Mouse (Mus musculus) midbrain, embryonic 11.5 days (tissue): ENCODE data around the gene Zfpm1. TPM values are rescaled to one million over a fixed set of nuclear protein-coding genes. Genes with fewer than 3 reads are reported as not detected.

Experiments
- ATAC-seq: fragments of 200-750 bp; cut with Nextera tagmentation; 2 replicates; pipeline ENCODE4 v1.8.0; 2017; ENCODE audit warnings: moderate TSS enrichment, moderate library complexity; ENCODE audit not compliant: low FRiP score
- DNase-seq: peaks from one replicate; pipeline ENCODE4 v3.0.0; 2015; ENCODE audit warnings: low spot score; ENCODE audit errors: missing footprints
- H3K27ac ChIP-seq: fragments of 300-500 bp; sonication (generic); 2 replicates; pipeline ENCODE4 v1.5.1; 2014; ENCODE audit warnings: low read depth, low read length
- H3K27me3 ChIP-seq: fragments of 300-500 bp; sonication (generic); 2 replicates; pipeline ENCODE4 v1.6.1; 2014; ENCODE audit warnings: mild to moderate bottlenecking, low read length, moderate library complexity, mixed read lengths; ENCODE audit not compliant: control insufficient read depth, insufficient read depth
- H3K36me3 ChIP-seq: fragments of 300-500 bp; sonication (generic); 2 replicates; pipeline ENCODE4 v1.6.1; 2014; ENCODE audit warnings: mild to moderate bottlenecking, low read length, moderate library complexity, mixed read lengths; ENCODE audit not compliant: control insufficient read depth, insufficient read depth
- H3K4me1 ChIP-seq: fragments of 300-500 bp; sonication (generic); 2 replicates; pipeline ENCODE4 v1.6.1; 2014; ENCODE audit warnings: low read length; ENCODE audit not compliant: control insufficient read depth, insufficient read depth
- H3K4me2 ChIP-seq: fragments of 300-500 bp; sonication (generic); 2 replicates; pipeline ENCODE4 v1.6.1; 2014; ENCODE audit warnings: mild to moderate bottlenecking, moderate library complexity
- H3K4me3 ChIP-seq: fragments of 300-500 bp; sonication (generic); 2 replicates; pipeline ENCODE4 v1.5.1; 2014; ENCODE audit warnings: low read depth, low read length
- H3K9ac ChIP-seq: fragments of 300-500 bp; sonication (generic); 2 replicates; pipeline ENCODE4 v1.6.1; 2014; ENCODE audit warnings: low read length
- H3K9me3 ChIP-seq: fragments of 300-500 bp; sonication (generic); 2 replicates; pipeline ENCODE4 v1.6.1; 2016; ENCODE audit warnings: low read length; ENCODE audit not compliant: control insufficient read depth
- WGBS: fragments of 180-500 bp; shearing (Covaris S2); extraction: QIAGEN DNeasy Blood & Tissue Kit; methylation state at CpG from one replicate; pipeline ENCODE4 v1.1.7; 2014; 5-methylcytosine and 5-hydroxymethylcytosine counted together
- polyA plus RNA-seq: library from polyadenylated mRNA; unstranded; fragments of >200 nt; fragmentation: Nextera tagmentation; extraction: Ambion mirVana; gene quantifications from 2 replicates; pipeline ENCODE4 v1.2.1, GENCODE M21; 2014

The Zfpm1 gene
- polyA plus RNA-seq, 1 experiment from 2014 or later: 1.8 TPM

DNA sequence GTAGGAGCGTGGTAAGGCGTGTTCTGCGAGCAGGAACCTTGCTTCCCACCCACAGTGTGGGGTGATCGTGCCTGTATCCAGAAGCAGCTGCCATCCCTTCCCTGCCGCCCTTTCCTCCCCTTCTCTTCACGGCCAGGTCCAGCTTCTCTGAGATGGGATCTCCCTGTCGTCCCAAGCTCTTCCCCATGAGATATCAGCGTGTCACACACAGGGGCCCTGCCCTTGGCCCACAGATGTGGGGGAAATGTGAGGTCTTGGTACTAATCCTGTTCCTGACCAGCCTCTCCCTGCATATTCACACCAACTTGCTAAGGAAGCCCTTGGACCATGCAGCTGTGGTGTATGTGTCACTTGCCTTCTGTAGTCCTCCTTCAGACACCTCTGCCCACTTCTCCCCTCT lies 5.8 kb downstream of the Zfpm1 start:
- no peaks in the 10 kb centered on the region for H3K36me3 ChIP-seq
- 78% methylated on average over 8 of the region's 8 CpGs for WGBS
- no peak overlapping the region for H3K9ac ChIP-seq
- no peak for DNase-seq
- peaks cover 30% of the 10 kb centered on the region for H3K4me1 ChIP-seq
- H3K27ac ChIP-seq: no peak overlapping the region
- no peak for ATAC-seq
- H3K4me3 ChIP-seq: no peak overlapping the region
- peaks cover 32% of the 10 kb centered on the region for H3K27me3 ChIP-seq
- H3K9me3 ChIP-seq: no peaks in the 10 kb centered on the region
- H3K4me2 ChIP-seq: no peak overlapping the region

DNA sequence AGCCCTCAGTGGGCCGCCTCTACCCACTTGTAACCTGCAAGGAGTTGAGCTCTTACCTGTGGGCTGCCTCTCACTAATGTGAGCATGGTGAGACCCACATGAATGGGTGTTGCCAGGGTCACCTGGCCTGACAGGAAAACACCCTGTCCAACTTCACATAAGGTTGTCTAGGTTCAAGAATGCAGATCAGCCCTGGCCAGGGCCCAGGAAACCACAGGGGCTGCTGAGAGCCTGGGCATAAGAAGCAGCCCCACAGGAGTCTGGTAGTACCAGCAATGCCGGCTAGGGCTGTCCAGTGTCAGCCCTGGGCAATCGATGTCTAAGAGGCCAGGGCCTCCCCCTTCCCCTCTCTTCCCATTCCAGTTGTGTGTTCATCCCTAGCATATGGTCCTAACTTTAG lies 6.4 kb downstream of the Zfpm1 start:
- H3K4me1 ChIP-seq: peaks cover 24% of the 10 kb centered on the region
- no peak overlapping the region for H3K4me3 ChIP-seq
- no peaks in the 10 kb centered on the region for H3K36me3 ChIP-seq
- no peak overlapping the region for H3K27ac ChIP-seq
- peaks cover 26% of the 10 kb centered on the region for H3K27me3 ChIP-seq
- H3K9ac ChIP-seq: no peak overlapping the region
- 74% methylated on average over 3 of the region's 3 CpGs for WGBS
- no peak for DNase-seq
- H3K9me3 ChIP-seq: no peaks in the 10 kb centered on the region
- no peak for ATAC-seq
- no peak overlapping the region for H3K4me2 ChIP-seq

DNA sequence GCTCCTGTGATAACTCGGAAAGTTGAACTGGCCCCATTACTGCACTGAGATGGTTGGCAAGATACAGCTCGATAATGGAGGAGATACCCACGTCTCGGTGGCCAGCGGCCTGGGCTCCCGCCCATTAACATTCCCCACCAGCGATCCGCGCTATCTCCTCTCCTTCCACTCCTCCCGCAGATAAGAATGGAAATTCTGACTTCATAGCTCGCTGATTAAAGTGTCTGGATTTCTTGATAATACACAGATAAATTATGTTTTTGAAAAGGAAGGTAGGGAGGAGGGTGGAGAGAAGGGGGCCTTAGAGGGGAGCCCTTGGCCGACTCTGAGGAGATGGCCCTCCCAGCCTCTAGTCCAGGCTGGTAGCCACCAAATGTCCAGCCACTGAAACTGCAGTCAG lies 9.1 kb downstream of the Zfpm1 start:
- Histone ChIP-seq H3K36me3 (no peaks in the 10 kb centered on the region), H3K4me2 (no peak overlapping the region), H3K9ac (no peak overlapping the region), H3K27ac (no peak overlapping the region), H3K4me1 (peaks cover 25% of the 10 kb centered on the region), H3K27me3 (0 out of 2 replicates have a peak, but pooled peaks cover 3% of the 10 kb centered on the region), H3K4me3 (no peak overlapping the region), H3K9me3 (no peaks in the 10 kb centered on the region)
- no peak for ATAC-seq
- 72% methylated on average over 12 of the region's 12 CpGs for WGBS
- no peak for DNase-seq

DNA sequence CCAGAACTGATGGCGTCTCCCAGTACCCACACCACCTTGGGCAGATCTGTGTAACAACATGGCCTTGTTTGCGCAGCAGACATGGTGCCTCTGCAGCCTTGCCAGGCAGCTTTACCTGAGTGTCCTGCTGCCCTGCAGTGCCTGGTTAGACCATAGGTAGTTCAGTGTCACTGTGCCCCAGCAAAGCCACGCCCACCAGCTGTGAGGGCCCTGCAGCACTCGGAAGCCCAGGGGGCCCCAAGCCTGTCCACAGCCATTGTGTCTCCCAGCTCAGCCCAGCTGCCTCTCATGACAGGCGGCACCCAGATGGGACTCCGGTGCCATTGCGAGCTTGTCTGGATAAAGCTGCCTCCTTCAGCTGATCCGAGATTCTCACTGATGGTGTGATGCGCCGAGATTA lies 9.6 kb downstream of the Zfpm1 start:
- no peak for DNase-seq
- Histone ChIP-seq H3K4me1 (peaks cover 29% of the 10 kb centered on the region), H3K4me2 (no peak overlapping the region), H3K27ac (no peak overlapping the region), H3K27me3 (0 out of 2 replicates have a peak, but pooled peaks cover under 1% of the 10 kb centered on the region), H3K9me3 (no peaks in the 10 kb centered on the region), H3K36me3 (no peaks in the 10 kb centered on the region), H3K4me3 (no peak overlapping the region), H3K9ac (no peak overlapping the region)
- 34% methylated on average over 10 of the region's 10 CpGs for WGBS
- ATAC-seq: no peak

DNA sequence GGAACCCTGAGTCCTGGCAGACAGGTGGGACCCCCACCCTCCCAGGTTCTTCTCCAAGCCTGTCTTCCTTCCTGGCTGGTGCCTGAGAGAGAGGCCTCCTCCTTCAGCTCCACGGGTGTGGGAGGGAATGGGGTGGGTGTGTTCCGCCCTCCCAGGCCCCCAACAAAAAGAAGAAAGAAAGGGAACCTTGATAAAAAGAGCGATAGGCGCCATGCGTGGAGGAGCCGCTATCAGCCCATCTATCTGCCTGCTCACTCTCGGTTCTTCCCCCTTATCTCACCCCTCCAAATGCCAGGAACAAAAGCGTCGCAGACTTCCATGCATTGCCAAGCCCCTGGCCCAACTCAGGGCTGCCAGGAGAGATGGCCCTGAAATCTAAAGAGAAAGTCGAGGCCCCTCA lies 11.5 kb downstream of the Zfpm1 start:
- ATAC-seq: no peak
- H3K4me1 ChIP-seq: peaks cover 38% of the 10 kb centered on the region
- no peak overlapping the region for H3K4me3 ChIP-seq
- no peak overlapping the region for H3K9ac ChIP-seq
- 72% methylated on average over 10 of the region's 10 CpGs for WGBS
- H3K27ac ChIP-seq: no peak overlapping the region
- no peaks in the 10 kb centered on the region for H3K36me3 ChIP-seq
- no peaks in the 10 kb centered on the region for H3K9me3 ChIP-seq
- H3K27me3 ChIP-seq: no peaks in the 10 kb centered on the region
- no peak for DNase-seq
- H3K4me2 ChIP-seq: no peak overlapping the region

DNA sequence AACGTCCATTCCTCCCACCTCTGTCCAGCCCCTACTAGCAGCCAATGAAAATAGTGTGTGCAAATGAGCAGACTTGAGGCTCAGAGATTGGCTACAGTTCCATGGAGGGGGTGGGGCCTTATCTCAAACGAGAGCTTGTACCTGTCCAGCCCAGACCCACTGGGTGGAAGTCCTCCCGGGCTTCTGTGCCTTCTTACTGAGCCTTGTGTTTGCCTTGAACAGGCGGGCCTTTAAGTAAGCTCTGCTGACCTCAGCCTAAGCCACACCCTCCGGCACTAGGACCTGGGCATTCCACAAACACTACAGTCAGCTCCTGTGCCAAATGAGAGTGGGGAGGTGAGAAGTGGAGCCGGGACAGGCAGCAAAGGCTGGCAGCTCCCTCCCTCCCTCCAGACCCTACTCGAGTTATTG lies 12.3 kb downstream of the Zfpm1 start:
- H3K27ac ChIP-seq: no peak overlapping the region
- no peak overlapping the region for H3K4me3 ChIP-seq
- no peaks in the 10 kb centered on the region for H3K36me3 ChIP-seq
- no peaks in the 10 kb centered on the region for H3K9me3 ChIP-seq
- no peak overlapping the region; the same call in 1 of the 2 replicates for H3K4me2 ChIP-seq
- peak; percentile 89 for DNase-seq
- no peak overlapping the region for H3K9ac ChIP-seq
- H3K27me3 ChIP-seq: no peaks in the 10 kb centered on the region
- H3K4me1 ChIP-seq: peaks cover 38% of the 10 kb centered on the region
- peak; percentile 49; the same call in 1 of the 2 replicates for ATAC-seq
- 5% methylated on average over 7 of the region's 7 CpGs for WGBS

DNA sequence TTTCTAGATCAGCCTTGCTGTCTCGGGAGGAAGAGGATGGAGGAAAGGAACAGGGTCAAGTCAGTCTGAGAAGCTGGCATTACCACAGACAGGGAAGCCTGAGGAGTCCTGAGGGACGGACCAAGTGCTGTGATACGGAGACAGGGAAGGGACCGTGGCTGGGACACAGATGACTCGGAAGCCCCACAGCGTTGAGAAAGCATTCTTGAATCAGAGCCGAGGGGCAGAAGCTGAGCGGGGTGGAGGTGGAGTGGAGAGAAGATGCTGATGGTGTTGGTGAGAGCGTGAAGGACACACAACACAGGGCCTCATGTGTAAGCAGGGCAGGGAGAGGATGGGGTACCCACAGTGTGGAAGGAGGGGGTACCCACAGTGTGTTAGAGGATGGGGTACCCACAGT lies 13.4 kb downstream of the Zfpm1 start:
- H3K36me3 ChIP-seq: no peaks in the 10 kb centered on the region
- H3K9ac ChIP-seq: no peak overlapping the region
- no peak overlapping the region for H3K4me2 ChIP-seq
- WGBS: 77% methylated on average over 9 of the region's 9 CpGs
- no peak for DNase-seq
- H3K9me3 ChIP-seq: no peaks in the 10 kb centered on the region
- no peak overlapping the region for H3K4me3 ChIP-seq
- no peak for ATAC-seq
- H3K27ac ChIP-seq: no peak overlapping the region
- H3K27me3 ChIP-seq: no peaks in the 10 kb centered on the region
- peaks cover 37% of the 10 kb centered on the region for H3K4me1 ChIP-seq

DNA sequence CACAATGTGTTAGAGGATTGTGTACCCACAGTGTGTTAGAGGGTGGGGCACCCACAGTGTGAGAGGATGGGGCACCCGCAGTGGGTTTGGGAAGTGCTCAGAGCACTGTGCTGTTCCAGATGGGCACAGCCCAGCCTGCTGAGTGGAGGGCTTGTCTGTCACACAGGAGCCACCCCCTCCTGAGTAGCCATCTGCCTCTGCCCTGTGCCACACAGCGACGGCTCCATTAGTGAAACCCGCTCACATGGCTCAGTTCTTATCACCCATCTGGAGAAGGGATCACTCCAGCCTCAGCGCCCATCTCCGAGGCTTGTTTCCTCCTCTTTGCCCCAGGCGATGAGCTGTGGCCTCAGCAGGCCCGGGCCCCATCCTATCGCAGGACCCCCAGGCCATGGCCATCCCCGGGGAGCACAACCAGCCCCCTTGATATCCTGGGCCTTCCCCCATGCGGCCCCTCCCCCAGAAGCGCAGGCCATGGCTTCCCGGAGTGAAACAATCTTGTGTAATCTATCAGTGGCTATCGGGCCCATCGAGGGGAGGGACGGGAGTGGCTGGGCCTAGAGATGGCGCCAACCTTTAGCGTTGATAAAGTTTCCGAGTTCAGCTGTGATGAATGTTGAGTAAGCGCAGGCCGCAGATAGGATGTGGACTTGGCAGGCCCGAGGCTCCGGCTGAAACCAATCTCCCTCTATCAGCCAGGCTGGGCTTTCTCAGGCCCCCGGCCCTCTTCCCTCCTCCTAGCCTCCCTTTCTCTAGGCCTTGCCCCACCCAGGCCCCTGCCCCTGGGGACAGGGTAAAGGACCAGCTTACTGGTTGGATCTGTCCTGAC lies 14.4 kb downstream of the Zfpm1 start:
- H3K9me3 ChIP-seq: no peaks in the 10 kb centered on the region
- H3K9ac ChIP-seq: no peak overlapping the region; the same call in 1 of the 2 replicates
- peaks cover 34% of the 10 kb centered on the region for H3K4me1 ChIP-seq
- H3K36me3 ChIP-seq: no peaks in the 10 kb centered on the region
- no peak for DNase-seq
- ATAC-seq: no peak
- WGBS: 45% methylated on average over 24 of the region's 24 CpGs
- no peak overlapping the region for H3K4me2 ChIP-seq
- no peak overlapping the region for H3K4me3 ChIP-seq
- H3K27ac ChIP-seq: no peak overlapping the region
- H3K27me3 ChIP-seq: no peaks in the 10 kb centered on the region

DNA sequence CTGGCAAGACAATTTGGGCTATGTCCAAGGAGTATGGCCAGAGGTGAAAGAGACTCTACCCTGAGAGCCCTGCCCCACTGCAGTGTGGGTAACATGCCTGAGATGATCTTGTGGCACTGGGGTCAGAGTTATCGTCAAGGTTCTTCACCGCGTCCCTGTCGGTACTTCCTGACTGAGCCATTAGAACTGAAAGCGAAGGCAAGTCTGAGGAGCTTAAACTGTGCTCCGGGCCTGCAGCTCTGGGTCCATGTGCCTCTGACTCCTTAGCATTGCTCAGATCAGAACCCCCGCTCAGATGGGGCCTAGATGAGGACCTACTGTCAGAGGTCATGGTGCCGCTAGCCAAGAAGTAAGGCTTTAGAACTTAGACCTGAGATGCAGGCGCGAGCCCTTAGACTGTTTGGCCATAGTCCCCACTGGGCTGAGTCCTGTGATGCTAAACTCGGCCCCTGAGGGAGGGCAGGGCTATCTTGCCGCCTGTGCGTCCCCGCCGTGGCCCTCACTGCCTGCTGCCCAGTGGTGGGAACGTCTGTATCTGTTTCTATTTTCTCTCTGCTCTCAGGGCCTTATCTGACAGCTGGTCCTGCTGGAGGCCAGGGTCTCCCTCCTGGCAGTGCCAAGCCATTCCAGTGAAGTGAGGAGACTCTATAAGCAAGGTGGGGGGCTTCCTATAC lies 17.8 kb downstream of the Zfpm1 start:
- H3K9me3 ChIP-seq: no peaks in the 10 kb centered on the region
- 64% methylated on average over 16 of the region's 16 CpGs for WGBS
- no peaks in the 10 kb centered on the region for H3K27me3 ChIP-seq
- no peak overlapping the region for H3K4me3 ChIP-seq
- H3K27ac ChIP-seq: no peak overlapping the region
- DNase-seq: no peak
- no peak overlapping the region for H3K4me2 ChIP-seq
- no peaks in the 10 kb centered on the region for H3K36me3 ChIP-seq
- H3K4me1 ChIP-seq: peaks cover 17% of the 10 kb centered on the region
- H3K9ac ChIP-seq: no peak overlapping the region
- ATAC-seq: no peak
